Comparison of ENCODE assay signal across 20 mouse cellular contexts in the genomic region with DNA sequence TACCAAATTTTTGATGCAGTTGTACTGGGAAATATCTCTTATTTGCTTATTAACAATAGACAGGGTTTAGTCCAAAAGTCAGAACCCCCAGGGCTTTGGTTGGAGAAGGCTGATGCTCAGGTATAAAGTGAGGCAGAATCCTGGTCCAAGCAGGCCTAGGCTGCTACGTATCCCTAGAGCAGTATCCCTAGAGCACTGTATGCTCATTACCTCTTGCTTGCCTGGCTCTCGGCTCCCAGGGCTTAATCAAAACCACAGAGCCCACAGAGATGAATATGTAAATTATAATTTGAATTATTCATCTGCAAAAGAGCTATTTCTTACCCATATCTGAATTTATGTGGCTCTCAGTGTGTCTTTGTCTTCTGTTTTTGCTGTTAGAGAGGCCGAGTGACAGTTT.
DNase-seq lines count a peak whose midpoint lies in the region; ATAC-seq and TF ChIP-seq lines count a peak whose summit lies in the region.
"Had no signal": no experiment of that assay in that cellular context is flagged by ENCODE, and none has a peak within 500 bp of the region (broad histone marks: within the 10 kb centered on the region; RNA-seq: fewer than 3 reads in every experiment).

No protein-coding gene starts in this region.

- no peaks in the 10 kb centered on the region for H3K4me1 ChIP-seq in forebrain, postnatal 0 days (ENCODE audit: insufficient read depth)
- no peaks in the 10 kb centered on the region for H3K4me1 ChIP-seq in forebrain, embryonic 11.5 days (replicated peaks; ENCODE audit: control insufficient read depth, insufficient read depth, low read length)
- no peaks in the 10 kb centered on the region for H3K4me1 ChIP-seq in midbrain, embryonic 11.5 days (ENCODE audit: control insufficient read depth, insufficient read depth, low read length)
- peaks cover 3% of the 10 kb centered on the region for H3K4me1 ChIP-seq in midbrain, embryonic 10.5 days
- H3K4me1 ChIP-seq in midbrain, embryonic 13.5 days (replicated peaks): peaks cover 1% of the 10 kb centered on the region; the same call in 1 of the 2 replicates
- H3K4me1 ChIP-seq in midbrain, postnatal 0 days (ENCODE audit: insufficient read depth, low read length): peaks cover 3% of the 10 kb centered on the region

- no peak for DNase-seq in forebrain, postnatal 0 days
- DNase-seq in forebrain, embryonic 11.5 days (ENCODE audit: low spot score): no peak
- DNase-seq in midbrain, embryonic 11.5 days (ENCODE audit: low spot score, missing footprints): peak; percentile 17
- no peak for DNase-seq in midbrain, embryonic 10.5 days (ENCODE audit: low spot score)
- no peak for DNase-seq in midbrain, postnatal 0 days (ENCODE audit: low spot score)
- no peak for DNase-seq in layer of hippocampus, adult 11-12 months (ENCODE audit: low spot score)
- DNase-seq in urinary bladder, adult 18-20 months (ENCODE audit: low spot score in 2 of 2): no peak
- DNase-seq: adrenal gland, adult 2 months; adrenal gland, postnatal 25 days; cerebellum, adult 8-10 months; cerebellum, postnatal 14 days; gastrocnemius, postnatal 36 days; heart, adult 18-20 months; heart, postnatal 10 days had no signal

- no peak overlapping the region for H3K27ac ChIP-seq in forebrain, postnatal 0 days (ENCODE audit: low read depth, low read length)
- H3K27ac ChIP-seq in forebrain, embryonic 11.5 days (ENCODE audit: low read depth, low read length): no peak overlapping the region
- no peak overlapping the region for H3K27ac ChIP-seq in midbrain, embryonic 11.5 days (ENCODE audit: low read depth, low read length)
- no peak overlapping the region for H3K27ac ChIP-seq in midbrain, embryonic 10.5 days (replicated peaks)
- H3K27ac ChIP-seq in midbrain, embryonic 13.5 days: no peak overlapping the region; the same call in 1 of the 2 replicates
- H3K27ac ChIP-seq in midbrain, postnatal 0 days (ENCODE audit: low read depth, low read length): peak overlapping the region; percentile 4; the same call in 1 of the 2 replicates
- H3K27ac ChIP-seq: embryonic facial prominence, embryonic 12.5 days; heart, embryonic 10.5 days; hindbrain, embryonic 15.5 days had no signal

- H3K4me3 ChIP-seq in forebrain, postnatal 0 days (ENCODE audit: low read depth, low read length): no peak overlapping the region
- no peak overlapping the region for H3K4me3 ChIP-seq in forebrain, embryonic 11.5 days (ENCODE audit: low read depth, low read length)
- no peak overlapping the region for H3K4me3 ChIP-seq in midbrain, embryonic 11.5 days (ENCODE audit: low read depth, low read length)
- no peak overlapping the region for H3K4me3 ChIP-seq in midbrain, embryonic 10.5 days
- no peak overlapping the region for H3K4me3 ChIP-seq in midbrain, embryonic 13.5 days (replicated peaks)
- H3K4me3 ChIP-seq in midbrain, postnatal 0 days (ENCODE audit: low read depth, low read length): no peak overlapping the region
- H3K4me3 ChIP-seq: embryonic facial prominence, embryonic 12.5 days; heart, embryonic 10.5 days; hindbrain, embryonic 15.5 days had no signal

- 41% methylated on average over 3 of the region's 3 CpGs for WGBS in forebrain, postnatal 0 days
- 77% methylated on average over 3 of the region's 3 CpGs for WGBS in forebrain, embryonic 11.5 days
- WGBS in midbrain, embryonic 11.5 days: 82% methylated on average over 3 of the region's 3 CpGs
- WGBS in midbrain, embryonic 10.5 days: 78% methylated on average over 3 of the region's 3 CpGs
- WGBS in midbrain, embryonic 13.5 days: 57% methylated on average over 3 of the region's 3 CpGs
- 46% methylated on average over 3 of the region's 3 CpGs for WGBS in midbrain, postnatal 0 days

- peak; percentile 76 for ATAC-seq in forebrain, postnatal 0 days
- no peak for ATAC-seq in forebrain, embryonic 11.5 days (replicated peaks; ENCODE audit: low FRiP score)
- no peak for ATAC-seq in midbrain, embryonic 11.5 days (ENCODE audit: low FRiP score)
- peak; percentile 82 for ATAC-seq in midbrain, embryonic 13.5 days
- peak; percentile 63 for ATAC-seq in midbrain, postnatal 0 days (ENCODE audit: low FRiP score)
- ATAC-seq: intestine, embryonic 16.5 days had no signal

- no peak overlapping the region for H3K4me2 ChIP-seq in forebrain, postnatal 0 days (ENCODE audit: low read depth)
- H3K4me2 ChIP-seq in forebrain, embryonic 11.5 days (ENCODE audit: low read depth, low read length, severe bottlenecking): no peak overlapping the region
- no peak overlapping the region for H3K4me2 ChIP-seq in midbrain, embryonic 11.5 days
- H3K4me2 ChIP-seq in midbrain, embryonic 13.5 days (replicated peaks): no peak overlapping the region
- no peak overlapping the region for H3K4me2 ChIP-seq in midbrain, postnatal 0 days (ENCODE audit: low read depth, low read length, poor library complexity, severe bottlenecking)
- H3K4me2 ChIP-seq: embryonic facial prominence, embryonic 12.5 days; hindbrain, embryonic 15.5 days had no signal

- no peaks in the 10 kb centered on the region for H3K27me3 ChIP-seq in forebrain, postnatal 0 days (ENCODE audit: insufficient read depth, low read length)
- no peaks in the 10 kb centered on the region for H3K27me3 ChIP-seq in forebrain, embryonic 11.5 days (ENCODE audit: control insufficient read depth, insufficient read depth, low read length)
- no peaks in the 10 kb centered on the region for H3K27me3 ChIP-seq in midbrain, embryonic 11.5 days (ENCODE audit: control insufficient read depth, insufficient read depth, low read length)
- H3K27me3 ChIP-seq in midbrain, embryonic 10.5 days (ENCODE audit: low read depth, poor library complexity, severe bottlenecking): no peaks in the 10 kb centered on the region
- no peaks in the 10 kb centered on the region for H3K27me3 ChIP-seq in midbrain, embryonic 13.5 days
- no peaks in the 10 kb centered on the region for H3K27me3 ChIP-seq in midbrain, postnatal 0 days (ENCODE audit: insufficient read depth, low read length)
- H3K27me3 ChIP-seq: CH12.LX; embryonic facial prominence, embryonic 12.5 days; hindbrain, embryonic 15.5 days had no signal

- H3K9ac ChIP-seq in forebrain, postnatal 0 days: no peak overlapping the region
- no peak overlapping the region for H3K9ac ChIP-seq in forebrain, embryonic 11.5 days (ENCODE audit: low read length)
- no peak overlapping the region for H3K9ac ChIP-seq in midbrain, embryonic 11.5 days (ENCODE audit: low read length)
- H3K9ac ChIP-seq in midbrain, embryonic 13.5 days (replicated peaks): no peak overlapping the region
- no peak overlapping the region for H3K9ac ChIP-seq in midbrain, postnatal 0 days (replicated peaks; ENCODE audit: low read length, poor library complexity, severe bottlenecking)
- H3K9ac ChIP-seq: embryonic facial prominence, embryonic 12.5 days; hindbrain, embryonic 15.5 days had no signal

- H3K9me3 ChIP-seq in forebrain, postnatal 0 days (ENCODE audit: low read length): no peaks in the 10 kb centered on the region
- H3K9me3 ChIP-seq in forebrain, embryonic 11.5 days (ENCODE audit: control insufficient read depth, low read length): no peaks in the 10 kb centered on the region
- H3K9me3 ChIP-seq in midbrain, embryonic 11.5 days (ENCODE audit: control insufficient read depth, low read length): no peaks in the 10 kb centered on the region
- no peaks in the 10 kb centered on the region for H3K9me3 ChIP-seq in midbrain, embryonic 10.5 days (replicated peaks)
- no peaks in the 10 kb centered on the region for H3K9me3 ChIP-seq in midbrain, embryonic 13.5 days
- no peaks in the 10 kb centered on the region for H3K9me3 ChIP-seq in midbrain, postnatal 0 days (ENCODE audit: low read length)
- H3K9me3 ChIP-seq: embryonic facial prominence, embryonic 12.5 days; heart, embryonic 10.5 days; hindbrain, embryonic 15.5 days had no signal

- no peaks in the 10 kb centered on the region for H3K36me3 ChIP-seq in forebrain, postnatal 0 days (ENCODE audit: insufficient read depth)
- H3K36me3 ChIP-seq in forebrain, embryonic 11.5 days (ENCODE audit: control insufficient read depth, insufficient read depth, low read length): no peaks in the 10 kb centered on the region
- no peaks in the 10 kb centered on the region for H3K36me3 ChIP-seq in midbrain, embryonic 11.5 days (ENCODE audit: control insufficient read depth, insufficient read depth, low read length)
- H3K36me3 ChIP-seq in midbrain, embryonic 10.5 days: no peaks in the 10 kb centered on the region
- H3K36me3 ChIP-seq in midbrain, embryonic 13.5 days: no peaks in the 10 kb centered on the region
- H3K36me3 ChIP-seq in midbrain, postnatal 0 days (ENCODE audit: insufficient read depth, low read length): no peaks in the 10 kb centered on the region
- H3K36me3 ChIP-seq: embryonic facial prominence, embryonic 12.5 days; heart, embryonic 10.5 days; hindbrain, embryonic 15.5 days had no signal

- TF ChIP-seq CTCF in forebrain, postnatal 0 days (IDR thresholded peaks at IDR 0.05; ENCODE audit: low read depth): no peak
- TF ChIP-seq CTCF in midbrain, postnatal 0 days (IDR thresholded peaks at IDR 0.05): no peak

Comparison
In these comparisons a context has a peak if more than half of its experiments do, and no peak if none do; other contexts are left out.
1. ATAC-seq: peak in forebrain, postnatal 0 days (single experiment), midbrain, embryonic 13.5 days (single experiment) and midbrain, postnatal 0 days (single experiment); none in forebrain, embryonic 11.5 days (single experiment) and midbrain, embryonic 11.5 days (single experiment).